Mouse (Mus musculus): ENCODE measurements at regions not wholly inside any gene's neighbourhood (a gene's known extent, or its start where the extent isn't known, plus 50 kb on each side); places are given as distances from the start of the nearest gene placed in this dataset.

DNA sequence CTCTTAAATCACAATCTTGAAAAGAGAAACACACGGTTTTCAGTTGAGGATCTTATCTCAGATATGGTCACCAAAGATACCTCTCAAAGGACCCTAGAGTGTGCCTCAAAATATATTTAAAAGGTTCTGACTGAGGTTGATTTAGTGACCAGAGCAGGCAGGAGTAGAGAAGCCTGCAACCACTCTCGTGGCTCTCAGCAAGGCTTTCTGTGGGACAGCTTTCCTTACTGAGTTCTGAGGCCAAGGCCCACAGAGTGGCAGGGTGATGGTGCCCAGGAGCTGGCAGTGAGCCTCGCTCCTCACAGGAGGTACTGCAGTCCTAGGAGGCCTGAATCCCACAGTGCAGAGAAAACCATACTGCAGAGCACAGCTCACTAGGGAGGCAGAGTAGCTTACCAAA, 151.4 kb upstream of the Cypt12 start:
- Histone ChIP-seq H3K27me3 (ENCODE audit: control insufficient read depth, insufficient read depth, low read length) (peaks cover 44% of the 10 kb centered on the region), H3K4me1 (replicated peaks; ENCODE audit: control insufficient read depth in 2 of 2, insufficient read depth in 2 of 2, low read length in 1 of 2) (no peaks in the 10 kb centered on the region), H3K9me3 (ENCODE audit: control insufficient read depth, low read length) (no peaks in the 10 kb centered on the region), H3K27ac (no peak overlapping the region), H3K4me3 (ENCODE audit: insufficient read depth in 1 of 2, low read depth in 2 of 2, low read length in 2 of 2) (no peak overlapping the region), H3K36me3 (replicated peaks; ENCODE audit: control insufficient read depth, insufficient read depth, low read depth) (no peaks in the 10 kb centered on the region), H3K4me2 (ENCODE audit: low read depth) (no peak overlapping the region), H3K9ac (replicated peaks) (no peak overlapping the region)
- no peak for DNase-seq (ENCODE audit: low read depth in 3 of 3, low spot score in 3 of 3)
- WGBS (ENCODE audit: insufficient replicate concordance), result 8% methylated on average over 3 of the region's 3 CpGs
- ATAC-seq (ENCODE audit: insufficient read depth), result no peak
- TF ChIP-seq EP300 (IDR thresholded peaks at IDR 0.05; ENCODE audit: low read depth) (no peak), CTCF (IDR thresholded peaks at IDR 0.05; ENCODE audit: low read depth) (no peak)

GRCm38 (mm10) chr3:17798399-17798798, 149.8 kb upstream of the Cypt12 start:
- H3K4me3 ChIP-seq (ENCODE audit: insufficient read depth in 1 of 2, low read depth in 2 of 2, low read length in 2 of 2), result no peak overlapping the region
- no peak for ATAC-seq (ENCODE audit: insufficient read depth)
- WGBS (ENCODE audit: insufficient replicate concordance), result 3% methylated on average over 12 of the region's 12 CpGs

DNA sequence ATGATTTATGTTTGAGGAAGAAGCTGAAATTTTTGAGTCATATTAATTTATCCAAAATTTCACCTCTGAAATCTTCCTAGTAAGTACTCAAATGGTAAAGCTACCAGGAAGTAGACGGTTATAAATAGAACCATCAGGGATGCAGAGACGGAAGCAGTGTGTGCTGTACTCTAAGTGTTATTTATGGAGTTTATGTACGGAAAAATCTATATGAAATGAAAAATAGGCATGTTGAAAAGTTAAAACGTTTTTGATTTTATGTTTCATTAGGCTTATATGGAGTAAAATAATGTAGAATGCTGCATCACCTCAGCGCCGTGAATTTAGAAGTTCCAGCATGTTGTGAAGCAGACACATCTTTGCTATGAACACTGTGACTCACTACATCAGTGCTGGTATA, 149.1 kb upstream of the Cypt12 start:
- Histone ChIP-seq H3K4me3 (ENCODE audit: insufficient read depth in 1 of 2, low read depth in 2 of 2, low read length in 2 of 2) (no peak overlapping the region), H3K9ac (replicated peaks) (no peak overlapping the region), H3K9me3 (ENCODE audit: control insufficient read depth, low read length) (no peaks in the 10 kb centered on the region), H3K27ac (no peak overlapping the region), H3K27me3 (ENCODE audit: control insufficient read depth, insufficient read depth, low read length) (peaks cover 27% of the 10 kb centered on the region), H3K4me1 (replicated peaks; ENCODE audit: control insufficient read depth in 2 of 2, insufficient read depth in 2 of 2, low read length in 1 of 2) (no peaks in the 10 kb centered on the region), H3K4me2 (ENCODE audit: low read depth) (no peak overlapping the region), H3K36me3 (replicated peaks; ENCODE audit: control insufficient read depth, insufficient read depth, low read depth) (no peaks in the 10 kb centered on the region)
- 23% methylated on average over 6 of the region's 6 CpGs for WGBS (ENCODE audit: insufficient replicate concordance)
- TF ChIP-seq EP300 (IDR thresholded peaks at IDR 0.05; ENCODE audit: low read depth), result no peak
- TF ChIP-seq CTCF (IDR thresholded peaks at IDR 0.05; ENCODE audit: low read depth), result no peak
- DNase-seq (ENCODE audit: low read depth in 3 of 3, low spot score in 3 of 3) (no peak), ATAC-seq (ENCODE audit: insufficient read depth) (no peak)

More at GRCm38 (mm10) chr3:17798399-17798798, 149.8 kb upstream of the Cypt12 start:
- Histone ChIP-seq H3K4me1 (replicated peaks; ENCODE audit: control insufficient read depth in 2 of 2, insufficient read depth in 2 of 2, low read length in 1 of 2) (no peaks in the 10 kb centered on the region), H3K36me3 (replicated peaks; ENCODE audit: control insufficient read depth, insufficient read depth, low read depth) (no peaks in the 10 kb centered on the region), H3K9ac (replicated peaks) (no peak overlapping the region), H3K27ac (no peak overlapping the region), H3K4me2 (ENCODE audit: low read depth) (no peak overlapping the region), H3K9me3 (ENCODE audit: control insufficient read depth, low read length) (no peaks in the 10 kb centered on the region), H3K27me3 (ENCODE audit: control insufficient read depth, insufficient read depth, low read length) (peaks cover 35% of the 10 kb centered on the region)
- no peak for DNase-seq (ENCODE audit: low read depth in 3 of 3, low spot score in 3 of 3)
- TF ChIP-seq EP300 (IDR thresholded peaks at IDR 0.05; ENCODE audit: low read depth) (no peak), CTCF (IDR thresholded peaks at IDR 0.05; ENCODE audit: low read depth) (peak; percentile 45; the same call in 1 of the 2 replicates)

DNA sequence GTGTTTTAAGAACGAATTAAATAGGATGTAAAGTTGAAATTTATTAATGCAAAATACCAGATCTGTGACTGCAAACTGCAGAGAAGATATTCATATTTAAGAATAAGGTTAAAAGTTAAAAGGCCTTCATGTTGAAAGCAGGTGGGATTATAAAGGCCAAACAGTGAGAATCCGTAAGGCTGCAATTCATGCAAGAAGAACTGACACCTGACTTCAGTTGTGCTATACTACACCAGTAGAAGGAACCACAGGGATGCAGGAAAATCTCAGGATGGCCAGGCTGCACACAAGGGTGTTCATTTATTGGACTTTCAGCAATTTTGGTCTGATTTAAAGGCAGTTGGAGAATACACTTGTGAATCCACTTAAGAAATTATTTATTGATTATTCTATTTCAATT, 147.4 kb upstream of the Cypt12 start:
- H3K36me3 ChIP-seq (replicated peaks; ENCODE audit: control insufficient read depth, insufficient read depth, low read depth), result no peaks in the 10 kb centered on the region
- H3K27me3 ChIP-seq (ENCODE audit: control insufficient read depth, insufficient read depth, low read length), result peaks cover 11% of the 10 kb centered on the region
- H3K9me3 ChIP-seq (ENCODE audit: control insufficient read depth, low read length), result no peaks in the 10 kb centered on the region
- DNase-seq (ENCODE audit: low read depth in 3 of 3, low spot score in 3 of 3) (no peak), ATAC-seq (ENCODE audit: insufficient read depth) (no peak)
- TF ChIP-seq CTCF (IDR thresholded peaks at IDR 0.05; ENCODE audit: low read depth) (no peak), EP300 (IDR thresholded peaks at IDR 0.05; ENCODE audit: low read depth) (no peak)
- H3K9ac ChIP-seq (replicated peaks), result no peak overlapping the region
- no peak overlapping the region for H3K27ac ChIP-seq
- H3K4me3 ChIP-seq (ENCODE audit: insufficient read depth in 1 of 2, low read depth in 2 of 2, low read length in 2 of 2), result no peak overlapping the region
- H3K4me2 ChIP-seq (ENCODE audit: low read depth), result no peak overlapping the region
- 43% methylated on average over 2 of the region's 2 CpGs for WGBS (ENCODE audit: insufficient replicate concordance)
- no peaks in the 10 kb centered on the region for H3K4me1 ChIP-seq (replicated peaks; ENCODE audit: control insufficient read depth in 2 of 2, insufficient read depth in 2 of 2, low read length in 1 of 2)

- ATAC-seq (ENCODE audit: insufficient read depth) (no peak), DNase-seq (ENCODE audit: low read depth in 3 of 3, low spot score in 3 of 3) (no peak)
- 57% methylated on average over 5 of the region's 5 CpGs for WGBS (ENCODE audit: insufficient replicate concordance)
- Histone ChIP-seq H3K4me2 (ENCODE audit: low read depth) (no peak overlapping the region), H3K27ac (no peak overlapping the region), H3K4me3 (ENCODE audit: insufficient read depth in 1 of 2, low read depth in 2 of 2, low read length in 2 of 2) (no peak overlapping the region), H3K9ac (replicated peaks) (no peak overlapping the region), H3K9me3 (ENCODE audit: control insufficient read depth, low read length) (no peaks in the 10 kb centered on the region), H3K36me3 (replicated peaks; ENCODE audit: control insufficient read depth, insufficient read depth, low read depth) (no peaks in the 10 kb centered on the region), H3K4me1 (replicated peaks; ENCODE audit: control insufficient read depth in 2 of 2, insufficient read depth in 2 of 2, low read length in 1 of 2) (no peaks in the 10 kb centered on the region), H3K27me3 (ENCODE audit: control insufficient read depth, insufficient read depth, low read length) (peaks cover 4% of the 10 kb centered on the region; the same call in 1 of the 2 replicates)
- TF ChIP-seq CTCF (IDR thresholded peaks at IDR 0.05; ENCODE audit: low read depth) (no peak), EP300 (IDR thresholded peaks at IDR 0.05; ENCODE audit: low read depth) (no peak)
Observed at GRCm38 (mm10) chr3:17801479-17801878, 146.7 kb upstream of the Cypt12 start.
